Mouse (Mus musculus): ENCODE results near the gene Tmem240. TPM values are rescaled to one million over a fixed set of nuclear protein-coding genes. Genes with fewer than 3 reads are reported as not detected.
"Not testable (repeated sequence)": the region's sequence is repeated elsewhere in the genome, so short reads cannot be mapped to it uniquely, and the experiment has no call there.

Tmem240 gene
- polyA plus RNA-seq, 1 experiment from 2014 or later = 28.3 TPM

DNA sequence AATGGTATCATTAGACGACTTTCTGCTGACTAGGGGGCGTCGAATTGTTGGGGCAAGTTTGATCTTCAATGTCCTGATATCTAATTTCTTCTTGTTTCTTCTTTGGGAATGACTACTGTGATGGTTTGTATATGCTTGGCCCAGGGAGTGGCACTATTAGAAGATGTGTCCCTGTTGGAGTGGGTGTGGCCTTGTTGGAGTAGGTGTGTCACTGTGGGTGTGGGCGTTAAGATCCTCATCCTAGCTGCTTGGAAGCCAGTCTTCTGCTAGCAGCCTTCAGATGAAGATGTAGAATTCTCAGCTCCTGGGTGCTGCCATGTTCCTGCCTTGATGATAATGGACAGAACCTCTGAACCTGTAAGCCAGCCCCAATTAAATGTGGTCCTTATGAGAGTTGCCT is 54.2 kb downstream of the Tmem240 start:
- not testable (repeated sequence) for H3K9me3 ChIP-seq (replicated peaks); H3K4me2 ChIP-seq; H3K9ac ChIP-seq (replicated peaks); ATAC-seq (ENCODE audit: low FRiP score); H3K27me3 ChIP-seq (replicated peaks); H3K4me3 ChIP-seq (replicated peaks); H3K36me3 ChIP-seq; H3K27ac ChIP-seq (replicated peaks)
- H3K4me1 ChIP-seq = peaks cover 12% of the 10 kb centered on the region
- WGBS = 81% methylated on average over 4 of the region's 4 CpGs

DNA sequence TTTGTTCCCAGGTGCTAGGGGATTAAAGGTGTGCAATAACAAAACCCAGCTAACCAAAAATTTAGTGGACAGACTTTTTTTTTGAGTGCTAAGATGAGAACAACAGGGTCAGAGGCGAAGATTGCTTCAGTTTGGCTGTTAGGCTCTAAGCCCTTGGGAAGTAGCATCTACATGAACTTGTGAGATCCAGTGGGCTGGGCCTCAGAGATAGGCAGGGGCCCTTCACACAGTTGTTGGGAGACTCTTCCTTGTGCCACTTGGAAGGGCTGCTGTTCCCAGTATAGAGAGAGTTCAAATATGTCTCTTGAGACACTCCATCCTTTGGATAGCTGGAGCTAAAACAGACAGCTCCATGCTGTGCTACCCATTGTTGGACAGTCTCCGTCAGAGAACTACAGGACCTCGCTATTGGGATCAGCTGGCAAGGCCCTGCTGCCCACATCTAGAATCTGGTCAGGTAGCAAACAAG is 55.5 kb downstream of the Tmem240 start, which contains the start of gene Ankrd65:
Gene Ankrd65 (plus strand): TSS at position 419 of the 469 bp plus-strand sequence.
- ATAC-seq (ENCODE audit: low FRiP score) = no peak
- H3K36me3 ChIP-seq = no peaks in the 10 kb centered on the region
- no peak within 1 kb of the TSS for H3K4me2 ChIP-seq
- H3K9ac ChIP-seq (replicated peaks) = no peak within 1 kb of the TSS
- no peak within 1 kb of the TSS for H3K27ac ChIP-seq (replicated peaks)
- no peak within 1 kb of the TSS for H3K4me3 ChIP-seq (replicated peaks)
- peaks cover 7% of the 10 kb centered on the region for H3K4me1 ChIP-seq
- no peaks in the 10 kb centered on the region for H3K9me3 ChIP-seq (replicated peaks)
- no peaks in the 10 kb centered on the region for H3K27me3 ChIP-seq (replicated peaks)
- 81% methylated on average over 3 of the region's 3 CpGs for WGBS

Small RNAs within 50 kb of the gene (microRNA-seq; reads per million reads assigned to microRNA genes)
- not detected for gene Gm27743

Other genes with a start within 250 kb of the Tmem240 start
- gene Gnb1, start 243.4 kb upstream of the Tmem240 start, polyA plus RNA-seq (2015; fragmentation: Nextera tagmentation; extraction: Ambion mirVana) = 910 and 1,003 TPM in 2 replicates
- 75.0 and 81.5 TPM in 2 replicates for gene Nadk, start 172.4 kb upstream of the Tmem240 start, polyA plus RNA-seq (2015; fragmentation: Nextera tagmentation; extraction: Ambion mirVana)
- gene Slc35e2, start 133.4 kb upstream of the Tmem240 start, polyA plus RNA-seq (2015; fragmentation: Nextera tagmentation; extraction: Ambion mirVana) = 14.1 and 14.4 TPM in 2 replicates
- gene Cdk11b, start 109.9 kb upstream of the Tmem240 start, polyA plus RNA-seq (2015; fragmentation: Nextera tagmentation; extraction: Ambion mirVana) = 52.7 and 53.4 TPM in 2 replicates
- not detected in 2 replicates for gene Gm10563, start 89.4 kb upstream of the Tmem240 start, polyA plus RNA-seq (2015; fragmentation: Nextera tagmentation; extraction: Ambion mirVana)
- gene Mmp23, start 81.4 kb upstream of the Tmem240 start, polyA plus RNA-seq (2015; fragmentation: Nextera tagmentation; extraction: Ambion mirVana) = 6.5 and 10.5 TPM in 2 replicates
- 48.6 and 54.7 TPM in 2 replicates for gene Mib2, start 65.6 kb upstream of the Tmem240 start, polyA plus RNA-seq (2015; fragmentation: Nextera tagmentation; extraction: Ambion mirVana)
- 18.9 and 25.0 TPM in 2 replicates for gene Fndc10, start 40.5 kb upstream of the Tmem240 start, polyA plus RNA-seq (2015; fragmentation: Nextera tagmentation; extraction: Ambion mirVana)
- gene Ssu72, start 30.0 kb upstream of the Tmem240 start, polyA plus RNA-seq (2015; fragmentation: Nextera tagmentation; extraction: Ambion mirVana) = 165 and 171 TPM in 2 replicates
- gene Atad3a, start 26.3 kb downstream of the Tmem240 start, polyA plus RNA-seq (2015; fragmentation: Nextera tagmentation; extraction: Ambion mirVana) = 90.0 and 96.6 TPM in 2 replicates
- gene Vwa1, start 39.9 kb downstream of the Tmem240 start, polyA plus RNA-seq (2015; fragmentation: Nextera tagmentation; extraction: Ambion mirVana) = 30.0 and 31.9 TPM in 2 replicates
- gene Tmem88b, start 51.1 kb downstream of the Tmem240 start, polyA plus RNA-seq (2015; fragmentation: Nextera tagmentation; extraction: Ambion mirVana) = 0.78 and 1.2 TPM in 2 replicates
- gene Ankrd65, start 55.6 kb downstream of the Tmem240 start, polyA plus RNA-seq (2015; fragmentation: Nextera tagmentation; extraction: Ambion mirVana) = 0.27 TPM in 1 of 2 replicates, not detected in the other
- gene Mrpl20, start 68.1 kb downstream of the Tmem240 start, polyA plus RNA-seq (2015; fragmentation: Nextera tagmentation; extraction: Ambion mirVana) = 259 and 285 TPM in 2 replicates
- 137 and 139 TPM in 2 replicates for gene Ccnl2, start 77.7 kb downstream of the Tmem240 start, polyA plus RNA-seq (2015; fragmentation: Nextera tagmentation; extraction: Ambion mirVana)
- gene Aurkaip1, start 96.5 kb downstream of the Tmem240 start, polyA plus RNA-seq (2015; fragmentation: Nextera tagmentation; extraction: Ambion mirVana) = 147 and 152 TPM in 2 replicates
- gene Mxra8, start 104.9 kb downstream of the Tmem240 start, polyA plus RNA-seq (2015; fragmentation: Nextera tagmentation; extraction: Ambion mirVana) = 28.3 and 35.4 TPM in 2 replicates
- gene Dvl1, start 112.6 kb downstream of the Tmem240 start, polyA plus RNA-seq (2015; fragmentation: Nextera tagmentation; extraction: Ambion mirVana) = 11.5 and 28.6 TPM in 2 replicates
- 0.36 and 0.46 TPM in 2 replicates for gene Tas1r3, start 128.6 kb downstream of the Tmem240 start, polyA plus RNA-seq (2015; fragmentation: Nextera tagmentation; extraction: Ambion mirVana)
- 28.0 and 29.0 TPM in 2 replicates for gene Cptp, start 134.6 kb downstream of the Tmem240 start, polyA plus RNA-seq (2015; fragmentation: Nextera tagmentation; extraction: Ambion mirVana)
- gene Ints11, start 134.7 kb downstream of the Tmem240 start, polyA plus RNA-seq (2015; fragmentation: Nextera tagmentation; extraction: Ambion mirVana) = 66.9 and 73.4 TPM in 2 replicates
- gene Pusl1, start 157.0 kb downstream of the Tmem240 start, polyA plus RNA-seq (2015; fragmentation: Nextera tagmentation; extraction: Ambion mirVana) = 58.5 and 62.7 TPM in 2 replicates
- 57.7 and 70.3 TPM in 2 replicates for gene Acap3, start 157.0 kb downstream of the Tmem240 start, polyA plus RNA-seq (2015; fragmentation: Nextera tagmentation; extraction: Ambion mirVana)
- 100 and 104 TPM in 2 replicates for gene Ube2j2, start 209.0 kb downstream of the Tmem240 start, polyA plus RNA-seq (2015; fragmentation: Nextera tagmentation; extraction: Ambion mirVana)
- 15.3 and 17.2 TPM in 2 replicates for gene C1qtnf12, start 227.5 kb downstream of the Tmem240 start, polyA plus RNA-seq (2015; fragmentation: Nextera tagmentation; extraction: Ambion mirVana)

Measured in neural tube, embryonic 15.5 days (tissue).